Mouse (Mus musculus) right cerebral cortex, postnatal 14 days (tissue): ENCODE measurements at regions not wholly inside any gene's neighbourhood (a gene's known extent, or its start where the extent isn't known, plus 50 kb on each side); places are given as distances from the start of the nearest gene placed in this dataset.
A peak's percentile ranks its signal among the peaks of the same experiment; 100 is the strongest.
"Not testable (repeated sequence)": the region's sequence is repeated elsewhere in the genome, so short reads cannot be mapped to it uniquely, and the experiment has no call there.

ENCODE experiments used
- DNase-seq: peaks from one replicate; pipeline ENCODE4 v3.0.0; 2022

GRCm38 (mm10) chr7:36218386-36218785 is 415.6 kb upstream of the Zfp507 start:
- no peak for DNase-seq

GRCm38 (mm10) chr7:36210034-36210433 is 407.2 kb upstream of the Zfp507 start:
- DNase-seq: no peak

- peak; percentile 41 for DNase-seq
Measured at GRCm38 (mm10) chr7:36207525-36208260, 404.9 kb upstream of the Zfp507 start.

GRCm38 (mm10) chr7:36198091-36198700 is 395.4 kb upstream of the Zfp507 start:
- no peak for DNase-seq

- no peak for DNase-seq
Measured at GRCm38 (mm10) chr7:36196154-36196720, 393.4 kb upstream of the Zfp507 start.

- DNase-seq: no peak
Measured at GRCm38 (mm10) chr7:36192645-36193044, 389.8 kb upstream of the Zfp507 start.

GRCm38 (mm10) chr7:36177947-36178346 is 375.1 kb upstream of the Zfp507 start:
- peak; percentile 30 for DNase-seq

- no peak for DNase-seq
Measured at GRCm38 (mm10) chr7:36175296-36175695, 372.5 kb upstream of the Zfp507 start.

- not testable (repeated sequence) for DNase-seq
Measured at GRCm38 (mm10) chr7:36172511-36172910, 369.7 kb upstream of the Zfp507 start.

- no peak for DNase-seq
Measured at GRCm38 (mm10) chr7:36157270-36157945, 354.6 kb upstream of the Zfp507 start.

- DNase-seq: no peak
Measured at GRCm38 (mm10) chr7:36156595-36156994, 353.8 kb upstream of the Zfp507 start.

- DNase-seq: no peak
Measured at GRCm38 (mm10) chr7:36155576-36155975, 352.8 kb upstream of the Zfp507 start.

- no peak for DNase-seq
Measured at GRCm38 (mm10) chr7:36155159-36155558, 352.4 kb upstream of the Zfp507 start.

- no peak for DNase-seq
Measured at GRCm38 (mm10) chr7:36150871-36151560, 348.2 kb upstream of the Zfp507 start.

GRCm38 (mm10) chr7:36136571-36136970 is 333.8 kb upstream of the Zfp507 start:
- DNase-seq: no peak

- no peak for DNase-seq
Measured at GRCm38 (mm10) chr7:36134557-36134956, 331.8 kb upstream of the Zfp507 start.

- DNase-seq: no peak
Measured at GRCm38 (mm10) chr7:36133658-36134143, 330.9 kb upstream of the Zfp507 start.

- DNase-seq: no peak
Measured at GRCm38 (mm10) chr7:36133026-36133425, 330.2 kb upstream of the Zfp507 start.

GRCm38 (mm10) chr7:36132569-36132968 is 329.8 kb upstream of the Zfp507 start:
- no peak for DNase-seq

- no peak for DNase-seq
Measured at GRCm38 (mm10) chr7:36097054-36097453, 294.3 kb upstream of the Zfp507 start.

- DNase-seq: no peak
Measured at GRCm38 (mm10) chr7:36095258-36096130, 292.7 kb upstream of the Zfp507 start.

GRCm38 (mm10) chr7:36091132-36091531 is 288.3 kb upstream of the Zfp507 start:
- DNase-seq: no peak
